ENCODE assay signal across 8 mouse cellular contexts in the genomic region with DNA sequence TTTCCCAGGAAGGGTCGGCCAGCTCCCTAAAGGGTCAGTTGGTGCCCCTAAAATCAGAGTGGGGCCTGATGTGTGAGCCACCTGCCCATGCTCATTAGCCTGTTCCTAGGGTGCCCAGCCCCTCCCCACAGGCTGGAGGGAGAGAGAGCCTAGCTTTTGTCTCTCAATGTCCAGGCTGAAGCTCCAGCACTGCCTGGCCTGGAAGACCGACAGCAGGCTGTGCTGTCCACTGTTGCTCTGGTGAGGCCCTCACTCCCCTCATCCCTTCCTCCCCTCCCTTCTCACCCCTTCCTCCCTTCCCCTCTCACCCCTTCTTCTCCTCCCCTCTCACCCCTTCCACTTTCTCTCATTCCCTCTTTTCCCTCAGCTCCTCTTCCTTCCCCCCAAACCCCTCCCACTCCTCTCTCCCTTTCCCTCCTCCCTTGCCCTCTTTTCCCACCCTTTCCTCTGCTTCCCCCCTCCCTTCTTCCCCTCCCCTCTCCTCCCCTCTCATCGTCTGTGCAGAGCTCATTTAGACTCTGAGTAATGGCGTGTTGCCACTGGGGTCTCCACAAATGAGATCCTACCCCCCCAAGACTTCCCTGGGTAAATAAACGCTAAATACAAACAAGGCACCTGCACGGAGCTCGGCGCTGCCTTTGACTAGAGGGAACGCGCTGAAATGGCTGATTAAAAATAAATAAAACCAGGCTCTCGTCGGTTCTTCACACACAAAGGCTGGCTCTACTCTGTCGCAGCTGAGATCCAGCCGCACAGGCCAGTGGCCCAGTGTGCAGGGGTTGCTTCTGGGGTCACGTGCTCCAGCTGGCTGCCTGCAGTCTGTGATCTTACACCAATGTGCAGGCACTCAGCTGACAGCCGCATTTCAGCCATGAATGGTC. TPM values are rescaled to one million over a fixed set of nuclear protein-coding genes. Genes with fewer than 3 reads are reported as not detected.
DNase-seq lines count a peak whose midpoint lies in the region; ATAC-seq and TF ChIP-seq lines count a peak whose summit lies in the region.

No protein-coding gene starts in this region.

- no peak overlapping the region for H3K4me2 ChIP-seq in liver, postnatal 0 days (ENCODE audit: low read depth, low read length)
- peak overlapping the region; percentile 50 for H3K4me2 ChIP-seq in intestine, embryonic 15.5 days (replicated peaks)
- H3K4me2 ChIP-seq in limb, embryonic 15.5 days: peak overlapping the region; percentile 29
- H3K4me2 ChIP-seq in neural tube, embryonic 11.5 days (ENCODE audit: low read depth): peak overlapping the region; percentile 16; the same call in 1 of the 2 replicates

- no peak for TF ChIP-seq CTCF in liver, postnatal 0 days (IDR thresholded peaks at IDR 0.05; ENCODE audit: low read depth)

- DNase-seq in liver: peak; percentile 15
- DNase-seq in liver, postnatal 0 days: no peak
- DNase-seq in heart, adult 18-20 months: peak; percentile 69 to 84
- DNase-seq in neural tube, embryonic 11.5 days (ENCODE audit: low spot score): peak; percentile 83
- no peak for DNase-seq in Muller cell, postnatal 12 days (ENCODE audit: inconsistent ontology term)

- H3K4me1 ChIP-seq in liver, postnatal 0 days (ENCODE audit: insufficient read depth): no peaks in the 10 kb centered on the region
- H3K4me1 ChIP-seq in intestine, embryonic 15.5 days (replicated peaks): peaks cover 16% of the 10 kb centered on the region
- H3K4me1 ChIP-seq in limb, embryonic 15.5 days: peaks cover 20% of the 10 kb centered on the region
- H3K4me1 ChIP-seq in neural tube, embryonic 11.5 days (ENCODE audit: control insufficient read depth, insufficient read depth, low read length): peaks cover 20% of the 10 kb centered on the region

- no peak for ATAC-seq in liver, postnatal 0 days
- peak; percentile 88 for ATAC-seq in intestine, embryonic 15.5 days
- peak; percentile 80 for ATAC-seq in limb, embryonic 15.5 days (ENCODE audit: insufficient number of reproducible peaks, low FRiP score, low TSS enrichment, low read depth)
- ATAC-seq in neural tube, embryonic 11.5 days (ENCODE audit: insufficient read depth, low FRiP score, low TSS enrichment): peak; percentile 95
- ATAC-seq in megakaryocyte-erythroid progenitor cell, adult 5-6 weeks (replicated peaks; ENCODE audit: low FRiP score, low TSS enrichment, poor library complexity, severe bottlenecking): no peak

- H3K36me3 ChIP-seq in liver, postnatal 0 days (replicated peaks; ENCODE audit: insufficient read depth, low read length): no peaks in the 10 kb centered on the region
- H3K36me3 ChIP-seq in intestine, embryonic 15.5 days: no peaks in the 10 kb centered on the region
- H3K36me3 ChIP-seq in limb, embryonic 15.5 days: no peaks in the 10 kb centered on the region
- no peaks in the 10 kb centered on the region for H3K36me3 ChIP-seq in neural tube, embryonic 11.5 days (ENCODE audit: control insufficient read depth, insufficient read depth, low read length)

- H3K4me3 ChIP-seq in liver, postnatal 0 days (ENCODE audit: low read depth, low read length): no peak overlapping the region
- no peak overlapping the region for H3K4me3 ChIP-seq in intestine, embryonic 15.5 days (replicated peaks)
- peak overlapping the region; percentile 21 for H3K4me3 ChIP-seq in limb, embryonic 15.5 days
- no peak overlapping the region for H3K4me3 ChIP-seq in neural tube, embryonic 11.5 days (ENCODE audit: low read depth, low read length)

- no peak for TF ChIP-seq EP300 in liver, postnatal 0 days (IDR thresholded peaks at IDR 0.05; ENCODE audit: low read depth)

- 0 out of 2 replicates have a peak, but pooled peaks cover 4% of the 10 kb centered on the region for H3K27me3 ChIP-seq in liver, postnatal 0 days (ENCODE audit: insufficient read depth, low read length)
- H3K27me3 ChIP-seq in intestine, embryonic 15.5 days (replicated peaks): no peaks in the 10 kb centered on the region
- 0 out of 2 replicates have a peak, but pooled peaks cover 4% of the 10 kb centered on the region for H3K27me3 ChIP-seq in limb, embryonic 15.5 days
- no peaks in the 10 kb centered on the region for H3K27me3 ChIP-seq in neural tube, embryonic 11.5 days (ENCODE audit: control insufficient read depth, insufficient read depth, low read length)

- no peaks in the 10 kb centered on the region for H3K9me3 ChIP-seq in liver, postnatal 0 days (ENCODE audit: low read length)
- H3K9me3 ChIP-seq in intestine, embryonic 15.5 days: no peaks in the 10 kb centered on the region
- no peaks in the 10 kb centered on the region for H3K9me3 ChIP-seq in limb, embryonic 15.5 days
- no peaks in the 10 kb centered on the region for H3K9me3 ChIP-seq in neural tube, embryonic 11.5 days (ENCODE audit: control insufficient read depth, low read length)

- H3K9ac ChIP-seq in liver, postnatal 0 days (replicated peaks): no peak overlapping the region
- no peak overlapping the region for H3K9ac ChIP-seq in intestine, embryonic 15.5 days
- no peak overlapping the region for H3K9ac ChIP-seq in limb, embryonic 15.5 days
- peak overlapping the region; percentile 44 for H3K9ac ChIP-seq in neural tube, embryonic 11.5 days (ENCODE audit: low read length)

- WGBS in liver, postnatal 0 days (ENCODE audit: insufficient replicate concordance): 47% methylated on average over 16 of the region's 16 CpGs
- WGBS in intestine, embryonic 15.5 days: 10% methylated on average over 16 of the region's 16 CpGs
- WGBS in limb, embryonic 15.5 days: 21% methylated on average over 16 of the region's 16 CpGs
- WGBS in neural tube, embryonic 11.5 days: 15% methylated on average over 16 of the region's 16 CpGs

- no peak overlapping the region for H3K27ac ChIP-seq in liver, postnatal 0 days (ENCODE audit: low read depth)
- H3K27ac ChIP-seq in intestine, embryonic 15.5 days: peak overlapping the region; percentile 52
- H3K27ac ChIP-seq in limb, embryonic 15.5 days: peak overlapping the region; percentile 75
- peak overlapping the region; percentile 83 for H3K27ac ChIP-seq in neural tube, embryonic 11.5 days (ENCODE audit: low read depth, low read length)

RNA-seq across cellular contexts. Expression of a gene that starts 13.3 kb away (rescaled TPM):
- not detected in 2 replicates for polyA plus RNA-seq in liver, postnatal 0 days (2015; fragmentation: Nextera tagmentation; extraction: Ambion mirVana)
- not detected for total RNA-seq in heart, adult 18-20 months (2021)
- not detected in 2 replicates for polyA plus RNA-seq in intestine, embryonic 15.5 days (2015; fragmentation: Nextera tagmentation; extraction: Ambion mirVana)
- 0.06 TPM in 1 of 2 replicates, not detected in the other for polyA plus RNA-seq in limb, embryonic 15.5 days (2015; fragmentation: Nextera tagmentation; extraction: Ambion mirVana)
- not detected in 2 replicates for polyA plus RNA-seq in neural tube, embryonic 11.5 days (2014; fragmentation: Nextera tagmentation; extraction: Ambion mirVana)
- not detected in 2 replicates for total RNA-seq in megakaryocyte-erythroid progenitor cell, adult 5-6 weeks (2014; fragmentation: Nextera tagmentation)
- total RNA-seq in megakaryocyte-erythroid progenitor cell, adult 5-6 weeks (2017): not detected in 2 replicates

Comparison
In these comparisons a context has a peak if more than half of its experiments do, and no peak if none do; other contexts are left out.
1. DNase-seq: peak in liver (single experiment), heart, adult 18-20 months (2 of 2) and neural tube, embryonic 11.5 days (single experiment); none in liver, postnatal 0 days (single experiment) and Muller cell, postnatal 12 days (single experiment).
2. ATAC-seq: peak in intestine, embryonic 15.5 days (single experiment), limb, embryonic 15.5 days (single experiment) and neural tube, embryonic 11.5 days (single experiment); none in liver, postnatal 0 days (single experiment) and megakaryocyte-erythroid progenitor cell, adult 5-6 weeks (single experiment).